Mouse (Mus musculus) cerebellum, adult 2 months (tissue): Measurements from ENCODE around the gene Cox10.

Experiments used
- CTCF ChIP-seq: fragments of 200-500 bp; IDR thresholded peaks from 2 replicates; pipeline ENCODE4 v1.5.1; 2011; ENCODE audit warnings: low read depth, mild to moderate bottlenecking, control low read depth, low read length, moderate library complexity, borderline replicate concordance; ENCODE audit not compliant: insufficient read depth
- POLR2A ChIP-seq: fragments of 200-500 bp; IDR thresholded peaks from 2 replicates; pipeline ENCODE4 v1.6.1; 2011; ENCODE audit warnings: low read length, control low read depth, borderline replicate concordance; ENCODE audit not compliant: insufficient read depth

DNA sequence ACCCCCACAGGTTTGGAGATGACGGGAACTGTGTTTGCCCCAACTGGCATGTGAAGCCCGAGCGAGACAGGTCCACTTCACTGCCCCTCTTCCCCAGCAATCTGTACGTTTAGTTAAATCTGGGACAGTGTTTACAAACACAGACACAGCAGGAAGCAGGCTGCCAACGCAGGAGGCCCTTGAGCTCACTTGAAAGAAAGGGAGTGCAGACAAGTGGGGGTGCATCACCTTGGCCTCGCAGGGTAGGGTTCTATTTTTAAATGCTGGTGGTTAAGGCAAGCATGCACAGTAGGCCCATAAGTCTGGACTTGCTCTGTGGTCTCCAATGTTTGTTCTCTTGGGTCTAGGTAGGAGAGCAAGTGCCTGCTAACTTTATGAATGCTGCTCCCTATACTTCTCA lies 93.8 kb downstream of the Cox10 start:
- TF ChIP-seq POLR2A (no peak), CTCF (no peak)
